Mouse (Mus musculus) kidney, postnatal 0 days (tissue): ENCODE results near the gene Kif1c. TPM values are rescaled to one million over a fixed set of nuclear protein-coding genes. Genes with fewer than 3 reads are reported as not detected.

ENCODE experiments used
- ATAC-seq: fragments of 200-750 bp; cut with Nextera tagmentation; replicated peaks from 2 replicates; pipeline ENCODE4 v1.8.0; 2017; ENCODE audit warnings: low read depth, moderate number of reproducible peaks, moderate TSS enrichment, moderate library complexity; ENCODE audit not compliant: low FRiP score
- DNase-seq: peaks from one replicate; pipeline ENCODE4 v3.0.0-alpha.2; 2016; ENCODE audit warnings: low spot score
- H3K27ac ChIP-seq: fragments of 300-500 bp; sonication (generic); 2 replicates; pipeline ENCODE4 v1.5.1; 2014; ENCODE audit warnings: mild to moderate bottlenecking
- H3K27me3 ChIP-seq: fragments of 300-500 bp; sonication (generic); 2 replicates; pipeline ENCODE4 v1.6.1; 2014; ENCODE audit warnings: low read length, mixed read lengths; ENCODE audit not compliant: insufficient read depth
- H3K36me3 ChIP-seq: fragments of 300-500 bp; sonication (generic); 2 replicates; pipeline ENCODE4 v1.6.1; 2014; ENCODE audit warnings: low read length, mixed read lengths; ENCODE audit not compliant: insufficient read depth
- H3K4me1 ChIP-seq: fragments of 300-500 bp; sonication (generic); replicated peaks from 2 replicates; pipeline ENCODE4 v1.6.1; 2014; ENCODE audit warnings: antibody characterized with exemption, low read length, mixed read lengths; ENCODE audit not compliant: insufficient read depth
- H3K4me2 ChIP-seq: fragments of 300-500 bp; sonication (generic); 2 replicates; pipeline ENCODE4 v1.6.1; 2014; ENCODE audit warnings: mild to moderate bottlenecking, low read length, moderate library complexity, mixed read lengths
- H3K4me3 ChIP-seq: fragments of 300-500 bp; sonication (generic); replicated peaks from 2 replicates; pipeline ENCODE4 v1.5.1; 2014; ENCODE audit warnings: low read depth, low read length
- H3K9ac ChIP-seq: fragments of 300-500 bp; sonication (generic); 2 replicates; pipeline ENCODE4 v1.6.1; 2014; ENCODE audit warnings: low read depth, low read length
- H3K9me3 ChIP-seq: fragments of 300-500 bp; sonication (generic); replicated peaks from 2 replicates; pipeline ENCODE4 v1.6.1; 2016; ENCODE audit warnings: low read length, inconsistent platforms, mixed read lengths
- CTCF ChIP-seq: IDR thresholded peaks from 2 replicates; pipeline ENCODE4 v1.5.1; 2016; ENCODE audit warnings: antibody characterized with exemption, low read depth, mild to moderate bottlenecking, moderate library complexity
- WGBS: fragments of 180-500 bp; shearing (Covaris S2); extraction: QIAGEN DNeasy Blood & Tissue Kit; methylation state at CpG from one replicate; pipeline ENCODE4 v1.1.7; 2014; 5-methylcytosine and 5-hydroxymethylcytosine counted together
- polyA plus RNA-seq: library from polyadenylated mRNA; unstranded; fragments of >200 nt; fragmentation: Nextera tagmentation; extraction: Ambion mirVana; gene quantifications from 2 replicates; pipeline ENCODE4 v1.2.1, GENCODE M21; 2015

Kif1c gene
- polyA plus RNA-seq, 1 experiment from 2014 or later: 3.5 TPM

- peak; percentile 46 for ATAC-seq
- H3K27ac ChIP-seq: peak overlapping the region; percentile 85
- H3K4me1 ChIP-seq: peaks cover 14% of the 10 kb centered on the region; the same call in 1 of the 2 replicates
- H3K27me3 ChIP-seq: no peaks in the 10 kb centered on the region
- peak overlapping the region; percentile 71 for H3K9ac ChIP-seq
- no peak; the same call in 1 of the 2 replicates for TF ChIP-seq CTCF
- no peaks in the 10 kb centered on the region for H3K9me3 ChIP-seq
- WGBS: 2% methylated on average over 16 of the region's 16 CpGs
- DNase-seq: peak; percentile 63
- H3K4me2 ChIP-seq: peak overlapping the region; percentile 75
- peaks cover 20% of the 10 kb centered on the region for H3K36me3 ChIP-seq
- peak overlapping the region; percentile 70 for H3K4me3 ChIP-seq
Observed at GRCm38 (mm10) chr11:70686901-70687566, 13.3 kb upstream of the Kif1c start.

- Histone ChIP-seq H3K36me3 (peaks cover 17% of the 10 kb centered on the region), H3K4me1 (peaks cover 14% of the 10 kb centered on the region; the same call in 1 of the 2 replicates), H3K4me2 (peak within 1 kb of the TSS; percentile 75), H3K9ac (peak within 1 kb of the TSS; percentile 71), H3K27me3 (no peaks in the 10 kb centered on the region), H3K27ac (peak within 1 kb of the TSS; percentile 85), H3K4me3 (peak within 1 kb of the TSS; percentile 70), H3K9me3 (no peaks in the 10 kb centered on the region)
- peak; percentile 63 for TF ChIP-seq CTCF
- under 1% methylated on average over 46 of the region's 55 CpGs for WGBS
- DNase-seq (peak; percentile 92), ATAC-seq (peak; percentile 81)
Observed at GRCm38 (mm10) chr11:70687601-70688199, 12.6 kb upstream of the Kif1c start, which contains the start of gene Camta2. TSS of gene Camta2 (minus strand) at chr11:70688105.

- peak overlapping the region; percentile 71 for H3K9ac ChIP-seq
- TF ChIP-seq CTCF: no peak; the same call in 1 of the 2 replicates
- WGBS: 16% methylated on average over 8 of the region's 8 CpGs
- peaks cover 10% of the 10 kb centered on the region for H3K36me3 ChIP-seq
- no peaks in the 10 kb centered on the region for H3K9me3 ChIP-seq
- H3K27me3 ChIP-seq: no peaks in the 10 kb centered on the region
- peak overlapping the region; percentile 75 for H3K4me2 ChIP-seq
- H3K4me1 ChIP-seq: peaks cover 14% of the 10 kb centered on the region; the same call in 1 of the 2 replicates
- H3K27ac ChIP-seq: peak overlapping the region; percentile 85
- peak overlapping the region; percentile 70 for H3K4me3 ChIP-seq
- ATAC-seq: no peak
- no peak for DNase-seq
Observed at GRCm38 (mm10) chr11:70688372-70688771, 12.0 kb upstream of the Kif1c start.

GRCm38 (mm10) chr11:70689578-70689977, 10.8 kb upstream of the Kif1c start:
- no peak for ATAC-seq
- H3K9me3 ChIP-seq: no peaks in the 10 kb centered on the region
- no peak overlapping the region for H3K9ac ChIP-seq
- TF ChIP-seq CTCF: no peak
- H3K27ac ChIP-seq: no peak overlapping the region
- H3K36me3 ChIP-seq: peaks cover 3% of the 10 kb centered on the region
- no peaks in the 10 kb centered on the region for H3K27me3 ChIP-seq
- H3K4me1 ChIP-seq: peaks cover 14% of the 10 kb centered on the region; the same call in 1 of the 2 replicates
- no peak overlapping the region for H3K4me2 ChIP-seq
- no peak for DNase-seq
- 64% methylated on average over 4 of the region's 4 CpGs for WGBS
- no peak overlapping the region for H3K4me3 ChIP-seq

GRCm38 (mm10) chr11:70693504-70693903, 6.8 kb upstream of the Kif1c start:
- Histone ChIP-seq H3K36me3 (no peaks in the 10 kb centered on the region), H3K27ac (no peak overlapping the region), H3K9ac (no peak overlapping the region), H3K4me3 (no peak overlapping the region), H3K4me2 (no peak overlapping the region), H3K9me3 (no peaks in the 10 kb centered on the region), H3K27me3 (no peaks in the 10 kb centered on the region), H3K4me1 (peaks cover 6% of the 10 kb centered on the region; the same call in 1 of the 2 replicates)
- DNase-seq (no peak), ATAC-seq (no peak)
- no peak for TF ChIP-seq CTCF
- 74% methylated on average over 3 of the region's 3 CpGs for WGBS

GRCm38 (mm10) chr11:70697376-70697775, 3.0 kb upstream of the Kif1c start:
- whole genome bisulfite sequencing: 77% methylated on average over 3 of the region's 3 CpGs
- Histone ChIP-seq H3K9ac (no peak overlapping the region), H3K4me1 (peaks cover 14% of the 10 kb centered on the region), H3K36me3 (no peaks in the 10 kb centered on the region), H3K27ac (no peak overlapping the region), H3K9me3 (no peaks in the 10 kb centered on the region), H3K4me2 (no peak overlapping the region), H3K4me3 (no peak overlapping the region), H3K27me3 (no peaks in the 10 kb centered on the region)
- ATAC-seq (no peak), DNase-seq (no peak)
- peak; percentile 25; the same call in 1 of the 2 replicates for TF ChIP-seq CTCF
